Mouse (Mus musculus) T-helper 1 cell (primary cell): ENCODE measurements around the gene Fndc9.

Source experiments
- in situ Hi-C: fragments of 300-600 bp; cut with MboI, MseI; formaldehyde crosslinking; loops from one replicate; pipeline ENCODE4 v1.15.1; 2025; ENCODE audit warnings: high pct_unique_total_duplicates

Gene Fndc9

GRCm38 (mm10) chr11:46273969-46274368, 38.6 kb downstream of the Fndc9 start:
- in situ Hi-C loops, result no loop called here

- in situ Hi-C loops, result no loop called here
Observed at GRCm38 (mm10) chr11:46275302-46275701, 40.0 kb downstream of the Fndc9 start.

GRCm38 (mm10) chr11:46276168-46276567, 40.8 kb downstream of the Fndc9 start:
- in situ Hi-C loops, result no loop called here

DNA sequence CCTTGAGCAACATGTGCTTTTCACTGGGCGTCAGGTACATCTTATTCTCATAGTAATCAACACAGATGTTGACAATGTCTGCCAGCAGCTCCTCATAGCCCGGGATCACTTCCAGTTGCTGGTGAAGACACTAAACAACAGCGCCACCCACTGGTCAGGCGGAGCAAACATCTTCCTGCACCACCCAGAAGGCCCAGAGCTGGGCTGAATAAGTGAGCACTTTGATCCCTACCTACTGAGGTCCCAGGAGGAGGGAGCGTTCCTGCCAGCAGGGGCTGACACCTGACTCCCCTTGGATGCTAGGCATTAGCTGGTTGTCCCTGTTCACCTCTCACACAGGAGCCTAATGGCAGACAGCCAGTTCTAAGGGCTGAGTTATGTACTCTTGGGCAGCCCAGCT, 41.4 kb downstream of the Fndc9 start:
- in situ Hi-C loops, result no loop called here

DNA sequence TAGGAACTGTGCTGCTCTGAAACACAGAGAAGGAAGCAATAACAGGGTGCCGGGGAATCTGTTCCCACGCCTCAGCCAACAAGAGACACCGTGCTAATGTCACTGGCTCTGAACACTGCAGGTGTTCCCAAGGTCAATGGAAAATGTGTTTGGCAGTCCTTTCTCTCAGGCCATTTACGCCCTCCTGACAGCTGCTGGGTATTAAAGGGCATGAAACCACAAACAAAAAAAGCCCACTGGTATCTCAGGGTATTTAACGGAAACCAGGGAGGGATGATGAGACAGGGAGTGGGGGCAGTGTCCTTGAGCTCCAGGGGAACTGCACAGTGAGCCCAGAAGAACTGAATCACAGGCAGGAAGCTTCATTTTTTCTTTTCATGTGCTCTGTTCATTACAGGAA, 42.8 kb downstream of the Fndc9 start:
- in situ Hi-C loops, result no loop called here

DNA sequence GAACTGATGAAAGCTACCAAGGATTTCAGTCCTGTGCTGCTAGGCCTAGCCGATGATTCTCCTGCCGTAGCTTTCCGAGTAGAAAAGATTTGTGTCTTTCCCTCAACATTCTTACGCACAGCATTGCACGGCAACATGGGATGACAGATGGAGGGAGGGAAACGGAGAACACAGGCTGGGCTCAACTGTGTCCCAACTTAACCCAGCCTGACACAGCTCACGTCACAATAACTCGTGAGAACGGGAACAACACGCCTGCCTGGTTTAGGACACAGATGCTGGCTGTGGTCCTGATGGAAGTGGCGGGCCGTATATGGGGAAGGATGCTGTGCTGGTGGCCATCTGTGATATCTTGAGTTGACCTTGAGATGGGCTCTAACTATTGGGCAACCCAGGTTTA, 43.4 kb downstream of the Fndc9 start:
- in situ Hi-C loops, result no loop called here

DNA sequence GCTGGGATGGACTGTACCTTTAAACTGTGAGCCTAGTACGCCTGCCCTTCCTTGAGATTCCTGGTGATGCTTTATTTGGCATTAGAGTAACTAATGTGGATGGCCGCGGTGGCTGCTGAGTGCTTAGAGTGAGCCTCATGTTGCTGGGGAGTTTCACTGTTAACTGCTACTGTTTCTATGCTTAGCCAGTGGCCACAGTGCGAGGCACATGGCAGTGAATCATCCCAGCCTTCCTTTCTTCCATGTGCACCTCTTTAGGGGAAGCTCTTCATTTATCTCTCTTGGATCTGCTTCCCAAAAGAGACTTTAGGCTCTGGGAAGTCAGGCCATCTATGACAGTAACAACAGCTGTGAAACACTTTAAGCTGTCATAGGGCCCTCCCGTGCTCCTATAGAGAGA, 47.3 kb downstream of the Fndc9 start:
- in situ Hi-C loops, result loop anchor here (5.0 kb wide), 1 partner anchor 55 kb away; no protein-coding TSS in a partner anchor

DNA sequence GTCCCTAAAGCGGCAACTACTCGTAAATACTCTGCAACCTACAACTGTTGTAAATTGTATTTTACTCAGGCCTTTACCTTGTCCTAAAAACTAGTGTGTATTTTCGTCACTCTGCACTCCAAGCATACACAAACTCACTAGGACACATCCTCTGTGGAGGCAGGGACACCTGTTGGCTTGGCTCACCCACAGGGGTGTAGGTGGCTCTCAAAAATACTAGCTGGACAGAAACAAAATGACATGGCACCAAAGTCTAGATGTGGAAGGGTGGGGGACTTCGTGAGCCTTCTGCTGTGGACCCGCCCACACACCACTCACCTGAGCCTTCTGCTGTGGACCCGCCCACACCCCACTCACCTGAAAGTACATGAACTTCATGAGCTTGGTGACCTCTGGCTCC, 48.5 kb downstream of the Fndc9 start:
- in situ Hi-C loops, result loop anchor here (5.0 kb wide), 1 partner anchor 54 kb away; no protein-coding TSS in a partner anchor

- in situ Hi-C loops, result no loop called here
Observed at GRCm38 (mm10) chr11:46286803-46287202, 51.5 kb downstream of the Fndc9 start.

- in situ Hi-C loops, result no loop called here
Observed at GRCm38 (mm10) chr11:46288091-46288490, 52.8 kb downstream of the Fndc9 start.

- in situ Hi-C loops, result no loop called here
Observed at GRCm38 (mm10) chr11:46289022-46289421, 53.7 kb downstream of the Fndc9 start.
